Mouse (Mus musculus) hindbrain, embryonic 11.5 days (tissue): ENCODE measurements around the gene Car1. TPM values are rescaled to one million over a fixed set of nuclear protein-coding genes. Genes with fewer than 3 reads are reported as not detected.
"Not testable (repeated sequence)": the region's sequence is repeated elsewhere in the genome, so short reads cannot be mapped to it uniquely, and the experiment has no call there.

ENCODE experiments used
- ATAC-seq: fragments of 200-750 bp; cut with Nextera tagmentation; 2 replicates; pipeline ENCODE4 v1.8.0; 2017; ENCODE audit warnings: mild to moderate bottlenecking, moderate TSS enrichment, moderate library complexity; ENCODE audit not compliant: low FRiP score
- DNase-seq: peaks from one replicate; pipeline ENCODE4 v3.0.0-alpha.2; 2015; ENCODE audit warnings: low spot score
- H3K27ac ChIP-seq: fragments of 300-500 bp; sonication (generic); 2 replicates; pipeline ENCODE4 v1.5.1; 2014; ENCODE audit warnings: mild to moderate bottlenecking, low read depth, low read length
- H3K27me3 ChIP-seq: fragments of 300-500 bp; sonication (generic); 2 replicates; pipeline ENCODE4 v1.6.1; 2014; ENCODE audit warnings: mild to moderate bottlenecking, low read length, moderate library complexity, mixed read lengths; ENCODE audit not compliant: control insufficient read depth, insufficient read depth
- H3K36me3 ChIP-seq: fragments of 300-500 bp; sonication (generic); 2 replicates; pipeline ENCODE4 v1.6.1; 2014; ENCODE audit warnings: mild to moderate bottlenecking, low read length, moderate library complexity, mixed read lengths; ENCODE audit not compliant: control insufficient read depth, insufficient read depth
- H3K4me1 ChIP-seq: fragments of 300-500 bp; sonication (generic); replicated peaks from 2 replicates; pipeline ENCODE4 v1.6.1; 2014; ENCODE audit warnings: low read length, mixed read lengths; ENCODE audit not compliant: control insufficient read depth, insufficient read depth
- H3K4me2 ChIP-seq: fragments of 300-500 bp; sonication (generic); replicated peaks from 2 replicates; pipeline ENCODE4 v1.6.1; 2014; ENCODE audit warnings: mild to moderate bottlenecking, low read depth, low read length
- H3K4me3 ChIP-seq: fragments of 300-500 bp; sonication (generic); 2 replicates; pipeline ENCODE4 v1.5.1; 2014; ENCODE audit warnings: low read depth, low read length
- H3K9ac ChIP-seq: fragments of 300-500 bp; sonication (generic); 2 replicates; pipeline ENCODE4 v1.6.1; 2014; ENCODE audit warnings: low read depth, low read length
- H3K9me3 ChIP-seq: fragments of 300-500 bp; sonication (generic); 2 replicates; pipeline ENCODE4 v1.6.1; 2016; ENCODE audit warnings: low read length; ENCODE audit not compliant: control insufficient read depth
- WGBS: fragments of 180-500 bp; shearing (Covaris S2); extraction: QIAGEN DNeasy Blood & Tissue Kit; methylation state at CpG from one replicate; pipeline ENCODE4 v1.1.7; 2014; 5-methylcytosine and 5-hydroxymethylcytosine counted together
- polyA plus RNA-seq: library from polyadenylated mRNA; unstranded; fragments of >200 nt; fragmentation: Nextera tagmentation; extraction: Ambion mirVana; gene quantifications from 2 replicates; pipeline ENCODE4 v1.2.1, GENCODE M21; 2014

Gene Car1
- polyA plus RNA-seq, 1 experiment from 2014 or later: not detected

GRCm38 (mm10) chr3:14828896-14829295 is 20.7 kb upstream of the Car1 start:
- Histone ChIP-seq H3K9ac (no peak overlapping the region), H3K36me3 (no peaks in the 10 kb centered on the region), H3K9me3 (no peaks in the 10 kb centered on the region), H3K27me3 (no peaks in the 10 kb centered on the region), H3K27ac (no peak overlapping the region), H3K4me1 (no peaks in the 10 kb centered on the region), H3K4me2 (no peak overlapping the region), H3K4me3 (no peak overlapping the region)
- DNase-seq (no peak), ATAC-seq (no peak)

- ATAC-seq (no peak), DNase-seq (no peak)
- H3K36me3 ChIP-seq: no peaks in the 10 kb centered on the region
- WGBS: 80% methylated on average over 1 of the region's 1 CpGs
- H3K4me2 ChIP-seq: no peak overlapping the region
- H3K9me3 ChIP-seq: no peaks in the 10 kb centered on the region
- H3K27ac ChIP-seq: no peak overlapping the region
- no peaks in the 10 kb centered on the region for H3K27me3 ChIP-seq
- no peak overlapping the region for H3K4me3 ChIP-seq
- no peaks in the 10 kb centered on the region for H3K4me1 ChIP-seq
- no peak overlapping the region for H3K9ac ChIP-seq
Measured at GRCm38 (mm10) chr3:14819844-14820504, 11.8 kb upstream of the Car1 start.

GRCm38 (mm10) chr3:14815396-14815795 is 7.2 kb upstream of the Car1 start:
- not testable (repeated sequence) for H3K4me1 ChIP-seq, ATAC-seq, H3K4me2 ChIP-seq, H3K27me3 ChIP-seq, H3K4me3 ChIP-seq, H3K36me3 ChIP-seq, H3K9me3 ChIP-seq, H3K27ac ChIP-seq, DNase-seq, H3K9ac ChIP-seq
- WGBS: 78% methylated on average over 1 of the region's 1 CpGs

GRCm38 (mm10) chr3:14806702-14807101 is 1.5 kb downstream of the Car1 start:
- no peak for DNase-seq
- no peak for ATAC-seq
- no peak overlapping the region for H3K4me3 ChIP-seq
- no peak overlapping the region for H3K27ac ChIP-seq
- H3K9ac ChIP-seq: no peak overlapping the region
- H3K36me3 ChIP-seq: no peaks in the 10 kb centered on the region
- no peak overlapping the region for H3K4me2 ChIP-seq
- H3K27me3 ChIP-seq: no peaks in the 10 kb centered on the region
- H3K9me3 ChIP-seq: no peaks in the 10 kb centered on the region
- H3K4me1 ChIP-seq: no peaks in the 10 kb centered on the region

- WGBS: 91% methylated on average over 3 of the region's 3 CpGs
- Histone ChIP-seq H3K9ac (no peak overlapping the region), H3K4me3 (no peak overlapping the region), H3K9me3 (no peaks in the 10 kb centered on the region), H3K27me3 (no peaks in the 10 kb centered on the region), H3K4me1 (no peaks in the 10 kb centered on the region), H3K36me3 (no peaks in the 10 kb centered on the region), H3K4me2 (no peak overlapping the region), H3K27ac (no peak overlapping the region)
- no peak for DNase-seq
- ATAC-seq: no peak
Measured at GRCm38 (mm10) chr3:14805962-14806361, 2.2 kb downstream of the Car1 start.

GRCm38 (mm10) chr3:14804906-14805305 is 3.3 kb downstream of the Car1 start:
- no peak for ATAC-seq

GRCm38 (mm10) chr3:14797069-14797468 is 11.1 kb downstream of the Car1 start:
- Histone ChIP-seq H3K27me3 (no peaks in the 10 kb centered on the region), H3K27ac (no peak overlapping the region), H3K4me2 (no peak overlapping the region), H3K9ac (no peak overlapping the region), H3K36me3 (no peaks in the 10 kb centered on the region), H3K4me1 (no peaks in the 10 kb centered on the region), H3K9me3 (no peaks in the 10 kb centered on the region), H3K4me3 (no peak overlapping the region)
- ATAC-seq (no peak), DNase-seq (no peak)
- WGBS: 92% methylated on average over 3 of the region's 3 CpGs

More at GRCm38 (mm10) chr3:14804906-14805305, 3.3 kb downstream of the Car1 start:
- 91% methylated on average over 6 of the region's 6 CpGs for WGBS
- DNase-seq: no peak
- Histone ChIP-seq H3K4me3 (no peak overlapping the region), H3K9ac (no peak overlapping the region), H3K9me3 (no peaks in the 10 kb centered on the region), H3K4me1 (no peaks in the 10 kb centered on the region), H3K36me3 (no peaks in the 10 kb centered on the region), H3K27ac (no peak overlapping the region), H3K4me2 (no peak overlapping the region), H3K27me3 (no peaks in the 10 kb centered on the region)

- WGBS: 81% methylated on average over 4 of the region's 4 CpGs
- no peak overlapping the region for H3K4me2 ChIP-seq
- H3K4me3 ChIP-seq: no peak overlapping the region
- no peaks in the 10 kb centered on the region for H3K27me3 ChIP-seq
- no peaks in the 10 kb centered on the region for H3K36me3 ChIP-seq
- no peak overlapping the region for H3K27ac ChIP-seq
- H3K9ac ChIP-seq: no peak overlapping the region
- ATAC-seq (no peak), DNase-seq (no peak)
- no peaks in the 10 kb centered on the region for H3K9me3 ChIP-seq
- no peaks in the 10 kb centered on the region for H3K4me1 ChIP-seq
Measured at GRCm38 (mm10) chr3:14795292-14796020, 12.7 kb downstream of the Car1 start.

- no peaks in the 10 kb centered on the region for H3K27me3 ChIP-seq
- no peak overlapping the region for H3K9ac ChIP-seq
- no peak overlapping the region for H3K4me3 ChIP-seq
- no peak overlapping the region for H3K4me2 ChIP-seq
- ATAC-seq: no peak
- DNase-seq: no peak
- H3K4me1 ChIP-seq: no peaks in the 10 kb centered on the region
- H3K36me3 ChIP-seq: no peaks in the 10 kb centered on the region
- H3K9me3 ChIP-seq: no peaks in the 10 kb centered on the region
- H3K27ac ChIP-seq: no peak overlapping the region
Measured at GRCm38 (mm10) chr3:14792032-14792431, 16.1 kb downstream of the Car1 start.
